Mouse (Mus musculus): Measurements from ENCODE around the gene Mvd. TPM values are rescaled to one million over a fixed set of nuclear protein-coding genes. Genes with fewer than 3 reads are reported as not detected.

The Mvd gene
- polyA plus RNA-seq, 1 experiment from 2014 or later = 45.1 TPM

GRCm38 (mm10) chr8:122452154-122452553, 8.9 kb upstream of the Mvd start:
- Histone ChIP-seq H3K9me3 (no peaks in the 10 kb centered on the region), H3K27ac (no peak overlapping the region), H3K4me3 (no peak overlapping the region), H3K4me1 (no peaks in the 10 kb centered on the region), H3K36me3 (no peaks in the 10 kb centered on the region), H3K27me3 (peaks cover 14% of the 10 kb centered on the region; the same call in 1 of the 2 replicates), H3K4me2 (replicated peaks) (no peak overlapping the region), H3K9ac (no peak overlapping the region)
- ATAC-seq (ENCODE audit: insufficient number of reproducible peaks, insufficient read depth, low FRiP score, low TSS enrichment) = no peak
- WGBS = 85% methylated on average over 10 of the region's 10 CpGs

- H3K4me2 ChIP-seq (replicated peaks) = no peak overlapping the region
- WGBS = 77% methylated on average over 7 of the region's 7 CpGs
- no peak overlapping the region for H3K9ac ChIP-seq
- ATAC-seq (ENCODE audit: insufficient number of reproducible peaks, insufficient read depth, low FRiP score, low TSS enrichment) = no peak
- peaks cover 8% of the 10 kb centered on the region; the same call in 1 of the 2 replicates for H3K27me3 ChIP-seq
- H3K4me1 ChIP-seq = no peaks in the 10 kb centered on the region
- no peak overlapping the region for H3K4me3 ChIP-seq
- no peak overlapping the region for H3K27ac ChIP-seq
- H3K9me3 ChIP-seq = no peaks in the 10 kb centered on the region
- no peaks in the 10 kb centered on the region for H3K36me3 ChIP-seq
Measured at GRCm38 (mm10) chr8:122451161-122451703, 8.0 kb upstream of the Mvd start.

GRCm38 (mm10) chr8:122445203-122445602, 2.0 kb upstream of the Mvd start:
- no peak overlapping the region for H3K9ac ChIP-seq
- no peaks in the 10 kb centered on the region for H3K9me3 ChIP-seq
- no peak for ATAC-seq (ENCODE audit: insufficient number of reproducible peaks, insufficient read depth, low FRiP score, low TSS enrichment)
- H3K36me3 ChIP-seq = no peaks in the 10 kb centered on the region
- H3K4me3 ChIP-seq = no peak overlapping the region
- H3K27ac ChIP-seq = no peak overlapping the region
- H3K4me2 ChIP-seq (replicated peaks) = peak overlapping the region; percentile 53; the same call in 1 of the 2 replicates
- 64% methylated on average over 3 of the region's 3 CpGs for WGBS
- peaks cover 28% of the 10 kb centered on the region for H3K4me1 ChIP-seq
- H3K27me3 ChIP-seq = 0 out of 2 replicates have a peak, but pooled peaks cover 3% of the 10 kb centered on the region

GRCm38 (mm10) chr8:122444058-122444748, 981 bp upstream of the Mvd start:
- WGBS = 16% methylated on average over 19 of the region's 19 CpGs
- Histone ChIP-seq H3K27me3 (0 out of 2 replicates have a peak, but pooled peaks cover 3% of the 10 kb centered on the region), H3K4me1 (peaks cover 28% of the 10 kb centered on the region), H3K4me3 (peak overlapping the region; percentile 60), H3K9ac (peak overlapping the region; percentile 80), H3K36me3 (peaks cover 8% of the 10 kb centered on the region), H3K4me2 (replicated peaks) (peak overlapping the region; percentile 53), H3K27ac (peak overlapping the region; percentile 96), H3K9me3 (no peaks in the 10 kb centered on the region)
- peak; percentile 10 for ATAC-seq (ENCODE audit: insufficient number of reproducible peaks, insufficient read depth, low FRiP score, low TSS enrichment)

- Histone ChIP-seq H3K4me2 (replicated peaks) (peak overlapping the region; percentile 96), H3K9me3 (no peaks in the 10 kb centered on the region), H3K27ac (peak overlapping the region; percentile 69), H3K27me3 (no peaks in the 10 kb centered on the region), H3K36me3 (peaks cover 22% of the 10 kb centered on the region), H3K4me3 (peak overlapping the region; percentile 60), H3K4me1 (peaks cover 28% of the 10 kb centered on the region), H3K9ac (peak overlapping the region; percentile 75)
- whole genome bisulfite sequencing = under 1% methylated on average over 12 of the region's 12 CpGs
- ATAC-seq (ENCODE audit: insufficient number of reproducible peaks, insufficient read depth, low FRiP score, low TSS enrichment) = peak; percentile 2; the same call in 1 of the 2 replicates
Measured at GRCm38 (mm10) chr8:122442781-122443180, 441 bp downstream of the Mvd start.

- H3K4me2 ChIP-seq (replicated peaks) = peak overlapping the region; percentile 96
- peaks cover 28% of the 10 kb centered on the region for H3K4me1 ChIP-seq
- H3K9ac ChIP-seq = peak overlapping the region; percentile 75
- ATAC-seq (ENCODE audit: insufficient number of reproducible peaks, insufficient read depth, low FRiP score, low TSS enrichment) = no peak
- H3K27me3 ChIP-seq = no peaks in the 10 kb centered on the region
- WGBS = 22% methylated on average over 7 of the region's 7 CpGs
- peak overlapping the region; percentile 69; the same call in 1 of the 2 replicates for H3K27ac ChIP-seq
- H3K9me3 ChIP-seq = no peaks in the 10 kb centered on the region
- peak overlapping the region; percentile 60 for H3K4me3 ChIP-seq
- peaks cover 24% of the 10 kb centered on the region for H3K36me3 ChIP-seq
Measured at GRCm38 (mm10) chr8:122442356-122442755, 866 bp downstream of the Mvd start.

GRCm38 (mm10) chr8:122441326-122441725, 1.9 kb downstream of the Mvd start:
- no peaks in the 10 kb centered on the region for H3K9me3 ChIP-seq
- H3K4me1 ChIP-seq = peaks cover 28% of the 10 kb centered on the region
- ATAC-seq (ENCODE audit: insufficient number of reproducible peaks, insufficient read depth, low FRiP score, low TSS enrichment) = no peak
- H3K4me2 ChIP-seq (replicated peaks) = no peak overlapping the region
- WGBS = 100% methylated on average over 1 of the region's 1 CpGs
- no peak overlapping the region for H3K27ac ChIP-seq
- peaks cover 35% of the 10 kb centered on the region for H3K36me3 ChIP-seq
- H3K4me3 ChIP-seq = no peak overlapping the region
- no peak overlapping the region for H3K9ac ChIP-seq
- no peaks in the 10 kb centered on the region for H3K27me3 ChIP-seq

- H3K4me3 ChIP-seq = no peak overlapping the region
- peaks cover 10% of the 10 kb centered on the region for H3K4me1 ChIP-seq
- H3K27me3 ChIP-seq = no peaks in the 10 kb centered on the region
- H3K9me3 ChIP-seq = 0 out of 2 replicates have a peak, but pooled peaks cover 3% of the 10 kb centered on the region
- no peak overlapping the region for H3K9ac ChIP-seq
- ATAC-seq (ENCODE audit: insufficient number of reproducible peaks, insufficient read depth, low FRiP score, low TSS enrichment) = no peak
- H3K36me3 ChIP-seq = peaks cover 52% of the 10 kb centered on the region
- no peak overlapping the region for H3K27ac ChIP-seq
- 95% methylated on average over 16 of the region's 16 CpGs for WGBS
- no peak overlapping the region for H3K4me2 ChIP-seq (replicated peaks)
Measured at GRCm38 (mm10) chr8:122439336-122439735, 3.9 kb downstream of the Mvd start.

- 0 out of 2 replicates have a peak, but pooled peaks cover 3% of the 10 kb centered on the region for H3K9me3 ChIP-seq
- 87% methylated on average over 13 of the region's 13 CpGs for WGBS
- H3K27ac ChIP-seq = peak overlapping the region; percentile 46; the same call in 1 of the 2 replicates
- H3K9ac ChIP-seq = no peak overlapping the region
- peaks cover 10% of the 10 kb centered on the region for H3K4me1 ChIP-seq
- ATAC-seq (ENCODE audit: insufficient number of reproducible peaks, insufficient read depth, low FRiP score, low TSS enrichment) = no peak
- peaks cover 59% of the 10 kb centered on the region for H3K36me3 ChIP-seq
- H3K27me3 ChIP-seq = no peaks in the 10 kb centered on the region
- no peak overlapping the region for H3K4me3 ChIP-seq
- no peak overlapping the region for H3K4me2 ChIP-seq (replicated peaks)
Measured at GRCm38 (mm10) chr8:122437708-122438331, 5.4 kb downstream of the Mvd start.

GRCm38 (mm10) chr8:122436586-122437125, 6.6 kb downstream of the Mvd start:
- Histone ChIP-seq H3K27me3 (no peaks in the 10 kb centered on the region), H3K4me2 (replicated peaks) (no peak overlapping the region), H3K36me3 (peaks cover 59% of the 10 kb centered on the region), H3K4me1 (peaks cover 5% of the 10 kb centered on the region), H3K9ac (no peak overlapping the region), H3K4me3 (no peak overlapping the region), H3K9me3 (0 out of 2 replicates have a peak, but pooled peaks cover 3% of the 10 kb centered on the region), H3K27ac (no peak overlapping the region)
- WGBS = 85% methylated on average over 20 of the region's 20 CpGs
- no peak for ATAC-seq (ENCODE audit: insufficient number of reproducible peaks, insufficient read depth, low FRiP score, low TSS enrichment)

GRCm38 (mm10) chr8:122436146-122436545, 7.1 kb downstream of the Mvd start:
- Histone ChIP-seq H3K9me3 (0 out of 2 replicates have a peak, but pooled peaks cover 3% of the 10 kb centered on the region), H3K36me3 (peaks cover 59% of the 10 kb centered on the region), H3K4me2 (replicated peaks) (no peak overlapping the region), H3K4me1 (peaks cover 9% of the 10 kb centered on the region), H3K4me3 (no peak overlapping the region), H3K27ac (no peak overlapping the region), H3K9ac (no peak overlapping the region), H3K27me3 (no peaks in the 10 kb centered on the region)
- ATAC-seq (ENCODE audit: insufficient number of reproducible peaks, insufficient read depth, low FRiP score, low TSS enrichment) = no peak
- 91% methylated on average over 9 of the region's 9 CpGs for WGBS
